Mouse (Mus musculus) heart, embryonic 14.5 days (tissue): ENCODE measurements around the gene Nt5c3b. TPM values are rescaled to one million over a fixed set of nuclear protein-coding genes. Genes with fewer than 3 reads are reported as not detected.

ENCODE experiments used
- ATAC-seq: fragments of 200-750 bp; cut with Nextera tagmentation; 2 replicates; pipeline ENCODE4 v1.8.0; 2017; ENCODE audit warnings: low read depth, moderate TSS enrichment; ENCODE audit not compliant: insufficient number of reproducible peaks, insufficient read depth, low FRiP score
- H3K27ac ChIP-seq, 2 experiments: fragments of 200-500 bp in 1 of 2; fragments of 300-500 bp in 1 of 2; sonication (generic) in 1 of 2; replicated peaks in 1 of 2; 2 replicates each; pipeline ENCODE4 v1.5.1; 2012 to 2014; ENCODE audit warnings: low read depth in 2 of 2, low read length in 2 of 2, control low read depth in 1 of 2, mild to moderate bottlenecking in 1 of 2, mixed read lengths in 1 of 2; ENCODE audit not compliant: control insufficient read depth in 1 of 2, insufficient read depth in 1 of 2
- H3K27me3 ChIP-seq: fragments of 300-500 bp; sonication (generic); 2 replicates; pipeline ENCODE4 v1.6.1; 2014; ENCODE audit warnings: mild to moderate bottlenecking, low read length, control low read depth; ENCODE audit not compliant: control insufficient read depth, insufficient read depth
- H3K36me3 ChIP-seq: fragments of 300-500 bp; sonication (generic); 2 replicates; pipeline ENCODE4 v1.6.1; 2014; ENCODE audit warnings: mild to moderate bottlenecking, control low read depth, low read length, mixed read lengths; ENCODE audit not compliant: control insufficient read depth, insufficient read depth
- H3K4me1 ChIP-seq, 2 experiments: fragments of 200-500 bp in 1 of 2; fragments of 300-500 bp in 1 of 2; sonication (generic) in 1 of 2; 2 replicates each; pipeline ENCODE4 v1.6.1; 2012 to 2014; ENCODE audit warnings: low read length in 2 of 2, control low read depth in 1 of 2, mixed read lengths in 1 of 2; ENCODE audit not compliant: control insufficient read depth in 2 of 2, insufficient read depth in 2 of 2
- H3K4me2 ChIP-seq: fragments of 300-500 bp; sonication (generic); 2 replicates; pipeline ENCODE4 v1.6.1; 2014; ENCODE audit warnings: mild to moderate bottlenecking, low read length
- H3K4me3 ChIP-seq, 2 experiments: fragments of 200-500 bp in 1 of 2; fragments of 300-500 bp in 1 of 2; sonication (generic) in 1 of 2; 2 replicates each; pipeline ENCODE4 v1.5.1; 2012 to 2014; ENCODE audit warnings: low read length in 2 of 2, mild to moderate bottlenecking in 2 of 2, control low read depth in 1 of 2, low read depth in 1 of 2, moderate library complexity in 1 of 2; ENCODE audit not compliant: control insufficient read depth in 1 of 2, insufficient read depth in 1 of 2
- H3K9ac ChIP-seq: fragments of 300-500 bp; sonication (generic); 2 replicates; pipeline ENCODE4 v1.6.1; 2014; ENCODE audit warnings: mild to moderate bottlenecking, low read length
- H3K9me3 ChIP-seq: fragments of 300-500 bp; sonication (generic); 2 replicates; pipeline ENCODE4 v1.6.1; 2016; ENCODE audit warnings: low read length, control low read depth; ENCODE audit not compliant: control insufficient read depth
- WGBS: fragments of 180-500 bp; shearing (Covaris S2); extraction: QIAGEN DNeasy Blood & Tissue Kit; methylation state at CpG from one replicate; pipeline ENCODE4 v1.1.7; 2014; 5-methylcytosine and 5-hydroxymethylcytosine counted together
- polyA plus RNA-seq: library from polyadenylated mRNA; unstranded; fragments of >200 nt; fragmentation: Nextera tagmentation; extraction: Ambion mirVana; gene quantifications from 2 replicates; pipeline ENCODE4 v1.2.1, GENCODE M21; 2014

Gene Nt5c3b
- polyA plus RNA-seq, 1 experiment from 2014 or later: 102 TPM

DNA sequence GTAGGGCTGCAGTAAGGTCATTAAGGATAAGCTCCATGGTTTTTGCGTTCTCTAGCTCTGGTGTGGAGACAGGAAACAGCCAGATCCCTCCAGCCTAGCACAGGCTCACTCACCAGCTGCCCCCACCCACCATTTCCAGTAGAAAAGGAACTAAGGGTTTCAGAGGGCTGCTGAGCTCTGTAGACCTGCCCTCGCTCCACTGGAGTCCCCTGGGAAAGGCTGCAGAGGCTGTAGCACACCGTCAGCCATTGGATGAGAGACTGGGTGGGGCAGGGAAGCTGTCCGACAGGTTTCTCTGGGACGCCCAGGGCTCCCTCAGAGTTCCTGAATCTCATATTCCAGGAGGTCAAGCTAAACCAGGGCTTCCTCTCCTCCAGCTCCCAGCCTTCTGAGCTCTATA, 55.0 kb downstream of the Nt5c3b start:
- peaks cover 50 to 52% of the 10 kb centered on the region in 2 experiments for H3K4me1 ChIP-seq
- WGBS: 63% methylated on average over 5 of the region's 5 CpGs
- no peak for ATAC-seq
- no peaks in the 10 kb centered on the region for H3K27me3 ChIP-seq
- H3K36me3 ChIP-seq: peaks cover 48% of the 10 kb centered on the region
- H3K9me3 ChIP-seq: no peaks in the 10 kb centered on the region
- no peak overlapping the region for H3K4me2 ChIP-seq
- no peak overlapping the region for H3K9ac ChIP-seq
- peak overlapping the region in 1 of 2 experiments; percentile 86; a peak in 1 of 4 replicates for H3K27ac ChIP-seq
- no peak overlapping the region for H3K4me3 ChIP-seq

- no peaks in the 10 kb centered on the region for H3K27me3 ChIP-seq
- no peak overlapping the region for H3K4me3 ChIP-seq
- WGBS: 96% methylated on average over 3 of the region's 3 CpGs
- no peak overlapping the region for H3K27ac ChIP-seq
- ATAC-seq: no peak
- H3K36me3 ChIP-seq: peaks cover 63% of the 10 kb centered on the region
- H3K9ac ChIP-seq: no peak overlapping the region
- peaks cover 35 to 37% of the 10 kb centered on the region in 2 experiments for H3K4me1 ChIP-seq
- no peaks in the 10 kb centered on the region for H3K9me3 ChIP-seq
- no peak overlapping the region for H3K4me2 ChIP-seq
Observed at GRCm38 (mm10) chr11:100385016-100385415, 56.6 kb downstream of the Nt5c3b start.

DNA sequence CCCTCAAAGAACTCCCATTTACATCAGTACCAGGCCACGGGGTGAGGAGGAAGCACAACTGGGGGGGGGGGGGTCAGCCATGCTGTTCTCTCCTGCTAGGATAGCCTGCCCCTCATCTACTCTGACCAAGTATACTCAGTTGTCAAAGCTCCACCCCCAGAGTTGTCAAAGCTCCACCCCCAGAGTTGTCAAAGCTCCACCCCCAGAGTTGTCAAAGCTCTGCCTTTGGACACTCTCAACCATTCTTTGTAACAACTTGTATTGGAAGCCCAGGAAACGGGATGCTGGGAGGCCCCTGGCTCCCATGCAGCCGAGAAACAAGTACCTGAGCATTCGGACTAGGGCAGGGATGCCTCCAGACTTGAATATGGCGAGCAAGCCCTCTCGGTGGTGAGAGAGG, 58.9 kb downstream of the Nt5c3b start:
- 76% methylated on average over 6 of the region's 6 CpGs for WGBS
- H3K4me1 ChIP-seq: peaks cover 13 to 15% of the 10 kb centered on the region in 2 experiments
- no peak overlapping the region for H3K9ac ChIP-seq
- H3K4me2 ChIP-seq: no peak overlapping the region
- peaks cover 87% of the 10 kb centered on the region for H3K36me3 ChIP-seq
- ATAC-seq: no peak
- no peak overlapping the region for H3K27ac ChIP-seq
- H3K27me3 ChIP-seq: no peaks in the 10 kb centered on the region
- no peaks in the 10 kb centered on the region for H3K9me3 ChIP-seq
- no peak overlapping the region for H3K4me3 ChIP-seq

DNA sequence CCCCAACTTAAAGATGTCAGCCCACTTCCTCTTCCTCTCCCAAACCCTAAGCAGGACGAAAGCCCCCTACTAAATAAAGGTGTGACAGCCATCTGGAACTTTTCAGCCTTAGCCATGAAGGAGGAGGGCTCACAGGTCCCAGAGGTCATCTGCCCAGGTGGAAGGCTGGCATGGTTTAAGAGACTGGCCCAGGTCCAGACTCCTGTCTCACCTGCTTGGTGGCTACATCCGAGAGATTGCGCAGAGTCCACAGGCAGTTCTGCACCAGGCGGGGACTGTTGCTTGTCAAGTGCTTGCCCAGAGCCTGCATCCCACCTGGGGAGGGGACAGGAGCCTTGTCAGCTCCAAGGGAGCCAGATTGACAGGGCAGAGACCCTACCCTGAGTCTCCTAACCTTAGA, 62.3 kb downstream of the Nt5c3b start:
- Histone ChIP-seq H3K4me3 (no peak overlapping the region), H3K4me2 (no peak overlapping the region), H3K27ac (no peak overlapping the region), H3K9me3 (no peaks in the 10 kb centered on the region), H3K36me3 (peaks cover 99% of the 10 kb centered on the region), H3K27me3 (no peaks in the 10 kb centered on the region), H3K9ac (no peak overlapping the region), H3K4me1 (no peaks in the 10 kb centered on the region)
- ATAC-seq: no peak
- 76% methylated on average over 4 of the region's 4 CpGs for WGBS

DNA sequence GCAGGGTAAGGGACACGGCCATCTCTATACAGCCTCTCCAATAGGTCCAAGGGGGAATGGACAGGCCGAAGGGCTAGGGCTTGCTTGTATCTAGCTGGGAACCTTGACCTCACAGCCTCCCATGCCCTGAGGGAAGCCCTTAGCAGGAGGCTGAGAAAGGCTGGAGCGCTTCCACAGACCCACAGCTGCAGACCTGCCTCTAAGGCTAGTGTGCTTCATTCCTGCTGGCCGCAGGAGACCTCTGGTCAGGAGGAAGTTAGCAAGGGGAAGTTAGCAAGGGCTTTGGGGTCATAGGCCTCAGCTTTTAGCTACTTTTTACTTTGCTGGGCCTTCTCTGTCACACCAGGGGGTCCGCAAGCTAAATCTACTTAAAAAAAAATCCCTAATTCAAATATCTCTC, 63.2 kb downstream of the Nt5c3b start:
- Histone ChIP-seq H3K4me1 (no peaks in the 10 kb centered on the region), H3K4me3 (no peak overlapping the region), H3K4me2 (no peak overlapping the region), H3K27ac (no peak overlapping the region), H3K9ac (no peak overlapping the region), H3K36me3 (peaks cover 99% of the 10 kb centered on the region), H3K27me3 (no peaks in the 10 kb centered on the region), H3K9me3 (no peaks in the 10 kb centered on the region)
- WGBS: 92% methylated on average over 5 of the region's 5 CpGs
- no peak for ATAC-seq

GRCm38 (mm10) chr11:100377989-100378388, 63.6 kb downstream of the Nt5c3b start:
- WGBS: 92% methylated on average over 14 of the region's 14 CpGs

GRCm38 (mm10) chr11:100376746-100377389, 64.7 kb downstream of the Nt5c3b start:
- WGBS: 90% methylated on average over 21 of the region's 21 CpGs
- Histone ChIP-seq H3K4me2 (no peak overlapping the region), H3K9me3 (no peaks in the 10 kb centered on the region), H3K4me1 (no peaks in the 10 kb centered on the region), H3K9ac (no peak overlapping the region), H3K36me3 (peaks cover 99% of the 10 kb centered on the region), H3K27ac (no peak overlapping the region), H3K4me3 (no peak overlapping the region), H3K27me3 (no peaks in the 10 kb centered on the region)
- ATAC-seq: no peak

More at GRCm38 (mm10) chr11:100377989-100378388, 63.6 kb downstream of the Nt5c3b start:
- no peak overlapping the region for H3K4me2 ChIP-seq
- peaks cover 99% of the 10 kb centered on the region for H3K36me3 ChIP-seq
- H3K4me1 ChIP-seq: no peaks in the 10 kb centered on the region
- H3K9ac ChIP-seq: no peak overlapping the region
- no peak overlapping the region for H3K27ac ChIP-seq
- H3K4me3 ChIP-seq: no peak overlapping the region
- H3K27me3 ChIP-seq: no peaks in the 10 kb centered on the region
- no peaks in the 10 kb centered on the region for H3K9me3 ChIP-seq
- no peak for ATAC-seq

GRCm38 (mm10) chr11:100376005-100376404, 65.6 kb downstream of the Nt5c3b start:
- Histone ChIP-seq H3K9ac (no peak overlapping the region), H3K4me2 (no peak overlapping the region), H3K27ac (no peak overlapping the region), H3K4me3 (no peak overlapping the region), H3K4me1 (no peaks in the 10 kb centered on the region), H3K9me3 (no peaks in the 10 kb centered on the region), H3K27me3 (no peaks in the 10 kb centered on the region), H3K36me3 (peaks cover 99% of the 10 kb centered on the region)
- 66% methylated on average over 4 of the region's 4 CpGs for WGBS
- no peak for ATAC-seq
